Mouse (Mus musculus): ENCODE measurements around the gene Npas2. TPM values are rescaled to one million over a fixed set of nuclear protein-coding genes. Genes with fewer than 3 reads are reported as not detected.

The Npas2 gene
- polyA plus RNA-seq (2015; fragmentation: Nextera tagmentation; extraction: Ambion mirVana): 1.3 and 1.5 TPM in 2 replicates

DNA sequence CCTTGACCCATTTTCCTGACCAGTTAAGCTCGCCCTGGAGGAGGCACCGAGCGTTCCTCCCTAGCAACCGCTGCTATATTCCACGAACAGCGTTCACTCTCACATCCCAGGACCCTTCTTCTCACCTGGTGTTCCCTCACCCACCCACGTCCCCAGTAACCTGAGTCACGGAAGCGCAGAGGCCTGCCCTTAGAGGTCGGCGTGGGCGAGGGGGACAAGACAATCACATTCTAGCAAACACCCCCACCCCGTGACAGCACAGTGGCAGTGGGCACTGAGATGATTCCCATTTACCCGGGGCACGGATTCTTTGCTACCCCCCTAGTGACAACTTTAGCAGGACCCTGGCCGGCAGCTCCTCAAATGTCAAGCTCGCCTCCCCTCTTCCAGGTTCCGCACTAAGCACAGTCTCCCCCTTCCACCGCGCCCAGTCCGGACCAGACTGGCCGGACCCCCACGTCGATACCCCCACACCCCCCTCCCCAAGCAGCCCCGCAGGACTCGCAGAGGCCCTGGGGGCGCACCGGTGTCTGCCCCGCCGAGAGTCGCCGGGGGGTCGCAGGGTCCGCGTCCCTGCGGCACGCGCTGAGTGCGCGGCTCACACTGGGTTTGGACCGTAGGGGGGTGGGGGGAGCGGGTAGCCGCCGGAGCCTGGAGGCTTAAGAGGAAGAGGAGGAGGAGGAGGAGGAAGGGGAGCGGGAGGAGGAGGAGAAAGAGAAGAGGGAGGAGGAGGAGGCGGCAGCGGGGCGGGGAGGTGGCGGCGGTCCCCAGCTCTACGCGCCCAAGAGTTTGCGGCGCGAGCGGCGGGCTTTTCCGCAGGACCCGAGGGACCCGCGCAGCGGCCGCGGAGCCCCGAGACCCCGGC, at the start of gene Npas2:
Gene Npas2, plus strand, starts transcription at position 735 of the 865 bp plus-strand sequence.
- DNase-seq (ENCODE audit: low spot score): peak; percentile 36

DNA sequence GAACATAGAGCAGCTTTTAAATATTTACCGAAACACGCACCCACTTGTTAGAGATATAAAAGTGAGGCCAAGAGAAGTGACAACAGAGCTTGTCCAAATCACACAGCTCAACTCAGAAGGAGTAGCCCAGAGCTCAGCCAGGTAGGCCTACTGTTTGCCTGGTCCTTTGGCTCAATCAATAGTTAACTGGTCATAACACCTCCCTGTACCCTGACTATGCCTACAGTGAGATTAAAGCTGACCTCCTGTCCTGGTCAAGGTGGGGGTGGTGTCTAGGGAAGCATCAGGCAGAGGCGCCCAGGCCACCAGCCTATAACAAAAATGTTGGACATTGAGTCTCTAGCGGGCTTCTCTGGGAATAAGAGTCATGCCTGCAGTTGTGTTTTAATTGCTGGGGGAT, 36.8 kb upstream of the Npas2 start:
- DNase-seq (ENCODE audit: low spot score): no peak

DNA sequence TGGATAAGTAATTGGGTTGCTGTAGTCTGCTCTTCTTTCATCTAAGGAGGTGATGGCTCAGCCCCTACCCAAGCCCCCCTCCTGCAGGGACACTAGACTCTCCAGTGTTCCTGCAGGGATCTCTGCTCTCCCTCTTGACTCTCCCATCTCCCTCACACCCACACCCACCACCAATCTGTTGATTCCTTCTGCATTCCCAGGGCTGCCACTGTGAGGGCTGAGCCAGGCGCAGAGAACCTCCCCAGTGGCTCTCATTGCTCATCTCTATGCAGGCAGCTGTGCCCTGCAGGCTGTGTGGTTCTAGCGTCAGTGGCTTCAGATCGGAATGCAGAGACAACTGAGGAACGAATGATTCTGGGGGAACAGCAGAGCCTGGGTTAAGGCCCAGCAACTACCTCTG, 33.4 kb upstream of the Npas2 start:
- no peak for DNase-seq (ENCODE audit: low spot score)

DNA sequence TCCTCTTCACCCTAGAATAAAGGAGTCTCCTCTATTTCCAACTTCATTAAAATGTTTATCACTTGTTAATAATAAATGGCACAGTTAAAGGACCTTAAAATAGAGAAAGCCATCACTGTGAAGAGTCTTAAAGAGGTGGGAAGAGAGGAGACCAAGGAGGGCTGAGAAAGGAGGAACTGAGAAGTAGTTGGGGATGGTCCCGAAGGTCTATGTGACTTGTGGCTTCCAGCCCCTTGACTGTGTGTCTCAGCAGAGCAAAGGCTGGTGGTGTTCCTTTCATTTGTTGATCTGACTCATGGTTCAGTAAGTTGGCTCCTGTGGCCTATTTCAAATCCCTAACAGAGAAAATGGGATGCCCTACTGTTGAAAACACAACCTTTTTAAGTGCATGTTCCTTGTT, 30.5 kb upstream of the Npas2 start:
- DNase-seq (ENCODE audit: low spot score): no peak

DNA sequence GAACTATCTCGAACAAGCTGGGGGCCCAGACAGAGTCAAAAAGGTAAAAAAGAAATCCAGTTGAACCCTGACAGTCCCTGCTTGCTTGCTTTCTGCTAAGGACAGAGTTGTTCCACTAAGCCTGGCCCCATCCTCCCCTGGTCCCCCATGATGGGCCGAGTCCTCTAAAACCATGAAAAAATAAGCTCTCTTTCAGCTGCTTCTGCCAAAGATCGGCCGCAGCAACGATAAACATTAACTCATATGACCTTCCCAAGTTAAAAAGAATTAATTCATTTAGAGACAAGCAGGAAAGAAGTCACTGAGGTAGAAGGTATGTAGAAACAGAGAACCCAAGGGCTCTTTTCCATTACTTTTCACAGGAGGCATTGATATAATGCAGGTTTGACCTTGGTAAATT, 16.8 kb upstream of the Npas2 start:
- DNase-seq (ENCODE audit: low spot score): no peak

DNA sequence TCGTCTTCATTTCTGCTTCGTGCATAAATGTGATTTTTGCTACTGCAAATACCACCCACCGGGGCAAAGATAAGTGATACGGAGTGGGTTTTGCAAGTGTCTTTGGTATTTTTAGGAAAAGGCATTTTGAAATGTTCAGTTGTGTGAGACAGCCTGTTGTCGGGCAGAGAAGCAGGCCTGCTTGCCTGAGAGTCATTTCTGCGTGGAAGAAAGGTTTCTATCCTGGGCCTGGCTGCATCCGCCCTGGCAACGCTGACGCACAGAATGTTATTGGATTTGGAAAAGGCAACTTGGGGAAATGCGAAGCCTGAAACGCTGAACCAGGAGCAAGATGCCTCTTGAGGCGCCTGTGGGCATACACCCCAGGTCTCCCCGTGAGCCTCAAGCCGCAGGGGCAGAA, 16.3 kb upstream of the Npas2 start:
- DNase-seq (ENCODE audit: low spot score): no peak

DNA sequence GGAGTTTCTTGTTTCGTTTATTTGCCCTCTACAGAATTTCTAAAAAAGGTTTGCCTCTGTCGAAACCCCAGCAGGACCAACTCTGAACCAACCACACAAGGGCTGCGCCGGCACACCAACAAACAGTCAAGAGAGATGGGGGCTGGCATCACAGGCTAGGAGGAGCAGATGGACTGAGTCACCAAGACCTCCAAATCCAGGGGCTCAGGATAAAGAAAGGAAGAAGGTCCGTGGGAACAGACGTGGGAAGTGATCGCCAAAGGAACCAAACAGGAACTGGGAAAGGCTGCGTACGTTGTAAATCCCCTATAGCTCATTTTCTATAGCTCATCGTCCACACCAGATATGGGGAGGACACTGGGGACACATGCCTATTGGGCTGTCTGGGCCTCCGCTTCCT, 13.7 kb upstream of the Npas2 start:
- DNase-seq (ENCODE audit: low spot score): no peak

DNA sequence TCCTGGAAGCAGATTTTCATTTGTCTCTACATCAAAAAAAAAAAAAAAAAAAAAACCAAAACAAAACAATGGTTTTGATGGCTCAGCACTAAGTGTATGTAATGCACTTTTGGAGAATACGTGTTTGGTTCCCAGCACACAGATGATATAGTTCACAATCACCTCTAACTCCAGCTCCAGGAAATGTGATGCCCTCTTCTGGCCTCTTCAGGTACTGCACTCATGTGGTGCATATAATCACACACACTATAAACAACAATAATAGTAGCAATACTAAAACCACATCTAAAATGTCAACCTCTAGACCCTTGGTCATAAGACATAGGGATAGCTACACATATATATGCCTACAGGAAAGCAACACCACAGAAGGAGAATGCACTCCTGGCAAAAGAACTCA, 13.0 kb upstream of the Npas2 start:
- DNase-seq (ENCODE audit: low spot score): no peak

DNA sequence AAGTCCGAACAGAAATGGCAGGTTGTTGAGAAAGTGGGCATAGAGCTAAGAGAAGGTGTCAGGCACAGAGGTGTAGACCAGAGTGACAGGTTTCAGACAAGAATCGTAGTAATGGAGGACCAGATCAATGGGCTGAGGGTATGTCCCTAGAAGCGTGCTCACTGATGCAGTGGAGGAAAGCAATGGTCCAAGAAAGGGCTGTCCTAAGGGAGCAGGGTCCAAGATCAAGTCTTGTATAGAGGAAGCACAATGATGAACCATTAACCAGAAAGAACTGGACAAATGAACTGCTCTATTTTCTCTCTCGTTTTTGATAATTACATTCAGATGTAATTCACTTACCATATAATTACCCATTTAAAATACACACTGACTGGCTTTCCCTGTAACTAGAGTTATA, 11.6 kb upstream of the Npas2 start:
- no peak for DNase-seq (ENCODE audit: low spot score)

DNA sequence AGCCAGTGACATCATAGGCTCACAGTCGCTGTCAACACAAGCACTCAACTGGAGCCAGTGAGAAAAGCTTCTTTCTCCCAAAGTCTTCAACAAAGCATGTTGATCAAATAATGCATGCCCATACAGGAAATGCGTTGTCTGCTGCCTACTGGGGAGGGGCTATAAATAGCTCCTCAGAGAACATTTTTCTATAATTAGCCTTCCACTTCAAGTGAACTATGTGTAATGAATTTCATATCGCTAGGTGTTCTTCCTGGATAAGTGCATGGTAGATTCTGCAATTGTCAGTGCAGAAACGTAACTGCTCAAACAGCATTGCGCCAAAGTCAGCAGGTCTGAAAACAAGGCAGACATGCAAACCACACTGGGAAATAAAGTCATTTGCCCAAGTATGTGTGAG, 7.7 kb upstream of the Npas2 start:
- DNase-seq (ENCODE audit: low spot score): peak; percentile 30

DNA sequence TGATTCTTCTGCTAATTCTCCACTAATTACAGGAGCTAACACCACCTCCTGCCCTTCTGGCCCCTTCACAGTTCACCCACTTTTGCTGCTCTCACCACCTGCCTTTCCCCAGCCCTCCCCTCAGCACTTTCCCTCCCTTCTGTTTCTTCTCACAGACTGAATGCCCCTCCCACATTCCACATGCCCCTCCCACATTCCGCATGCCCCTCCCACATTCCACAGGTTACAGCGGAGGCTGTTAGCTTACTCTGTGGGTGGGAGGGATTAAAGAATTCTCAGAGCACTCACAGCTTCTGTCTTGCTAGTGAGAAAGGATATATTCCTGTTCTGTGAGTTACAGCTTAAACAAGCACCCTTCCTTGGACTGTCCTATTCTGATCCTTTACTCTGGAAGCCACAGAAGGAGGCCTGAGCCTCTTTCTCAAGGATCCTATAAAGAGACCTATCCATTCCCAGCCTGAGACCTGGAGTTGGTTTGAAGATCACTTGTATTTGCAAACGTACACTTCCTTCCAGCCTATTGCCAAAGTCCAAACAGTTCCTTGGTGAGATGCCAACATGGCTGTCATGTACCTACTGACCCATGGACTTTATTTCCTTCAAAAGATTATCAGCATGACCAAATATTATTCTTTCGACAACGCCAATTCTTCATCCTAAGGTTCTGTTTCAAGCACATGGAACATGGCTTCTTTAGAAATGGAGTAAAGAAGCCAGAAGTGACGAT, 6.7 kb upstream of the Npas2 start:
- DNase-seq (ENCODE audit: low spot score): no peak

DNA sequence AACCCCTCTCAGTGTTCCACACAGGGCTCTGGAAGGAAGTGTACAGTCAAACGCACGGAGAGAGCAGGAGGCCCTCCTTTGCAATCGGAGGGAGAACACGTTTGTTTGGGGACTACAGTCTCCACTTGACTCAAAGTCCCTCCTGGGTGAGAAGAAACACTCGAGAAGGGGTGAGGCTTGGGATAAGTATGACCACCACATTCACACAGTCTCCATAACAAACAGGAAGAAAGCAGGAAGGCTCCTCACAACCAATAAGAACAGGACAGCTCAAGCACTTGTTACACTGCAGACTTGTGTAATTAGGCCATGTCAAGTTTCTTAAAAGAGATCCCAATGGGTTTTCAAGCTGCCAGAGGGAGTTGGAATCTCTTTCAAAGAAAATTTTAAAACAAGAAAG, 2.4 kb upstream of the Npas2 start:
- DNase-seq (ENCODE audit: low spot score): no peak

DNA sequence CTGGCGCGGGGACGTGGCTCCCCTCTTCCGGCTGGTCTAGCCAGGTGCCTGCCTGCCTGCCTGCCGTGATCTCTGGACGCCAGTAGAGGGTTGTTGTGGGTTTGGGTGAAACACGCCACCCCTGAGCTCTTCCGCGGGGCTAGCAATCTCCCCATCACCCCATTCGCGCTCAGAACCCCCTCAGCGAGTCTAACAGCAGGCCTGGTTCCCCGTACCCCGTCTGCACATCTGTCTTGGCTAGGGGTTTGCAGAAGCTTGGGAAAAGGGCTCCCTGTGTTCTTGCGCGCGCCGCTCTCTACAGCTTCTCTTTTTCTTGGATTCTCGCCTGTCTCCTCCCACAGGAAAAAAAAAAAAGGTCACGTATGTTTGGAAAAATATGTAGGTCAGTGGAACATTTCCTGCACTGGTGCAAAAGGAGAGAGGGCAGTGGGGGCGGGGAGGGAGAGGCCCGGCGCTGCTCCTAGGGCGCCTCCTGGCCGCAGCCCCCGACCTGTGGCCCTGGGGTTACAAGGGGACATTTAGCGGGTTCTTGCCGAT, 1.0 kb upstream of the Npas2 start:
- DNase-seq (ENCODE audit: low spot score): peak; percentile 87

DNA sequence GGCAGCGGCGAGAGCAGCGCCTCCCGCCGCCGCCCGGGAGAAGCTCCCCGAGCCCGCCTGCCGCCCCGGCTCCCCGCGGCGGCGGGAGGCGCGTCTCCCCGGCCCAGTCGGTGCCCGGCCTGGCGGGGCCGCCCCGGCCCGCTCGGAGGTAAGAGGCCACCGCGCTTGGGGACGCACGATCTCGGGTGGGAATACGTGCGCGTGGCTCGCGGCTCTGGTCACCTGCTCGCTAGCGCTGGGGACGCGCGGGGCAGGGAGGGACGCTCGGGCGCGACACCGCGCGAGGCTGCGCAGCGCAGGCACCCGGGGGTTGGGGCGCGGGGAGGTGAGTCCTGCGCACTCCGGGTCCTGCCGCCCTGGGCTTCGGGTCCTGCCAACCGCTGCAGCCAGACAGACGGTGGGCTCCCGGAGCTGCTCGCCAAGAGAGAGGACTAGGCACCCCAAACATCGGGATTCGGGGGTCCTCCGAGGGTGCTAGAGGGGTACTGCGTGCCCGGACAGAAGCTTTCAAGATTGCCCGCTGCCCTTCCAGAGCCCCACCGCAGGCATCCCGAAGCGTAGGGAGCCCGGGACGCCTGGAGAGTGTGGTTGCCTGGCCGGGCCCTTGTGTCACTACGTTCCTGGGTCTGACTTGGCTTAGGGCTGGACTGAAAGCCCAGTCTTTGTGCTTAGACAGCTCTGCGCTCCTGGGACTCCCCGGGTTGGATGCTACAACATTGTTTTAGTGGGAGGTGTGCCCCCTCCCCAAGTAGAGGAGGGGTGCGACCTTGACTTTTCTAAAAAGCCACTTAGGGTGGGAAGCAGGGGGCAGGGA, 538 bp downstream of the Npas2 start:
- DNase-seq (ENCODE audit: low spot score): peak; percentile 35

DNA sequence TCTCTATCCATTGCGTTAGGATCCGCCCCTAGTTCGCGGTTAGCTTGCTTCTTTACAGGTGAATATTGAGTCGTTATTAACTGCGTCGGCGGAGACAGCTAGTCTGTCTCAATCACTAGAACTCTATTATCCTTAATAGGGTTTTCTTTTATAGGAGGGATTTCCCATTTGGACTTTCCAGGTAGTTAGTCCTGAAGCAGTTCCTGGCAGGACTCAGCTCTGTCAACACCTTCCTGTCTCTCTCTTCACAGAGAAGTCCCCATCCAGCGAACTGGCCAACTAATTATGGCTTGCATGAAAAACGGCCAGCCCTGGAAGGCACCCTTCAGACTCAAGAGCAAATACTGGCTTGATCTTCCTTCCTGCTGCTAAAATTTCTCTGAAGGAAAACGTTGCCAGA, 1.4 kb downstream of the Npas2 start:
- no peak for DNase-seq (ENCODE audit: low spot score)

DNA sequence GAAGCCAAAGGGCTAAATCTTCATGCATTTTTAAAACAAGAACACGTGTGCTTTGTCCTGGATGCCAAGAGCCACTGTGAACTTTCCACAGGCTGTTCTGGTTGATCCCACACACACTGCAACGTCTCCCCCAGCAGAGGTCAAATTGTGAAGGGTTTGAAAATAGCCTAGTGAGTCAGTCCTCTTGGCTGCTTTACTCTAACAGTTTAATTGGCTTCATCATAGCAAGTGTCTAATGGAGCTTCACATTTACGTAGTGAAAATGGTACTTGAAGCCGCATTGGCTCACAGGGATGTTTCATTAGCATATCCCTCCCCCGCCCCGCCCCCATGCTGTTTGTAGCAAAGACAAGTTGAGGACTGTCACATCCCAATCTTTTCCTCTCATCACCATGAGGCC, 2.6 kb downstream of the Npas2 start:
- no peak for DNase-seq (ENCODE audit: low spot score)

DNA sequence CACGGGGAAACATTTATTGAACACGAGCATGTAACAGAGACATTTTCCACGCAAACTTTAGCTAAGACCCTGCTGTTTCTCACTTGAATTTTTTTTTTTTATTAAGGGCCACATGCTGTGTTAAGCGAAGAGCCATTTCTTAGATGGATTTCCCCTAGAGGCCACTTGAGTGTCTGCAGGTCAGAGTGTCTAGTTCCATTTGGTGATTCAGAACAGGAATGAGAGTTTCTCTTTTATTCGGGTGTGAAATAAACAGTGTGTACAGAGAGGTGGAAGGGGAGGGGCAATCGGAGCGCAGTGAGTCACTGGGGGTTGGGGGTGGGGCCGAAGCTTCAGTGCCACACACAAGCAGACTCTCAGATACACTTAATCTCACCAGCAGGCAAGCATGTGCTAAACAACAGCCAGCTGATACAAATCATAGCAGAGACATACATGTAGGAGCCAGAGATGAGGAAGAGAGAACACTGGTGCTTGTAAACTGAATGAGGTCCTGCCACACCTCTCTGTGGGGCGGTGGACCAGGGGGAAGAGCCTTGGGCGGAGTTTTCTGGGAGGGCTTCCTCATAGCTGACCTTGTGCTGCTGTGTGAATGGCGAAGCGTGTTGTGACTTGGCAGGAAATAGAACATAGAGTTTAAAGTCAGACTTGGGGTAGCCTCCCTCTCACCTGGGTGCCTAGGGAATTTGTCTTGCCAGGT, 3.3 kb downstream of the Npas2 start:
- DNase-seq (ENCODE audit: low spot score): peak; percentile 26

DNA sequence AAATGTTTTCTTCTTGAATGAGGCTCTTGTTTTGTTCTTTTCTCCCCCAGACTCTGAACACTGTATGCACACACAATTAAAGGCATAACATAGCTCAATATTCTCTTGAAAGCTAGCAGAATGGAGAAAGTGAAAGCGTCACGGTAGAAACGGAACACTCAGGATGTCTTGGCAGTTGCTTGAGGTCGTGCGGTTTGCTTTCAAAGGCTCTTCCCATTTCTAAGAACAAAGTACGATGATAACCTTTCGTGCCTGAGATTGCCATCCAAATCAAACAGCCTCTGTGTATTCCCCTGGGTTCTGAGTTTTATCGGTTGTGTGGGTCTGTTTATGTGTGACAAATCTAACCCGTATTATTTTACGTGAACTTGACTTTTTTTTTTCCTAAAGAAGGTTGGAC, 11.5 kb downstream of the Npas2 start:
- peak; percentile 67 for DNase-seq (ENCODE audit: low spot score)

DNA sequence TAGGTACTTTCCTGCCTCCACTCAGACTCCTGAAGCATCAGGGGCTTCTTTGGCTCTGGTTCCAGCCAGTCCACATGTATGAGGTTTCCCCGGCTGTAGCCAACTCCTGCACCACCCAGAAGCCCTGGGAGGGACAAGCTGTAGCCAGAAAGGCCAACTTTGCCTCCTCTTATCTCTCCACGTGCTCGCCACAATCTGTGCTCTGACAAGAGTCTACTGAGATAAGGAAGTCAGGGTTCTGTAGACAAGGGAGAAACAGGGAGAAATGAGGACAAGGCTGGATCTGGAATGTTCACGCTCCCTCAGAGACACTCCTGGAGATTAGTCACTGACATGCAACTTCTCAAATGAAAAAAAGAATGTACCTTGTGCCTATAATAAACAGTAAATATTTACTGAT, 12.2 kb downstream of the Npas2 start:
- no peak for DNase-seq (ENCODE audit: low spot score)

DNA sequence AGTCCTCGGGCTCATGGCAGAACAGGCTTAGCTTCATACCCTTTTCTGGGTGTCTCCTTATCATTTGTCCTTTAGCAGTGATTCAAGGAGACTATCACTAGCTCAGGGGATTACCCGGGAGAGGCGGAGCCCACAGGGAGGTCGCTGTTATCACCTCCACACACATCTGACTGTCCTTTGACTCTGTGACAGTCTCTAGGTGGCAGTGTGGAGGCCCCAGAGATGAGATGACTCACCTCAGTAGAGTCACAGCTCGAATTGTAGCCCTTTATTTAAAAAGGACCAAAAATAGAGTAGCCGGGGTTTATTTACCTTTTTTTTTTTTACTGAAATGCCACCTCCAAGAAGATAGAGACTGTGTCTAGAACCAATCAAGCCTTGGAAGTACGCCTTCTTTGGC, 13.4 kb downstream of the Npas2 start:
- DNase-seq (ENCODE audit: low spot score): peak; percentile 46

DNA sequence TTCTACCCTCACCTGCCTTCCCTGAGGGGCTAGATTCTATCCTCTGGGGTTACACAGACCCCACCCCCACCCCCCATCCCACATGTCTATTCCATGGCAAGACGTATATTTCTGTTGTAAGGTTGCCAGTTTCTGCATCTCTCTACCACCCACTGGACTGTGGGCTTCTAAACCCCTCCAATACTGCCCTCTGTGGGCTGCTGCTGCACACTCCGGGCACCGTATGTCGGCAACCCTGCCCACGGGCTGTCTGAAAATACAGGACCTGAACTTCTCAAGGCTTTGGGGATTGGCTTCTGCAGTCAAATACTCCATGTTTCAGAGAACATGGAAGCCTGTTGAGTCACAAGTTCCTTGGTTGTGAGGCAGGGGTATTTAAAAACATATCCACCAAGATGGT, 17.4 kb downstream of the Npas2 start:
- peak; percentile 44 for DNase-seq (ENCODE audit: low spot score)
